Mouse (Mus musculus) megakaryocyte, embryonic 14.5 days (primary cell): ENCODE measurements around the gene Atp5h. TPM values are rescaled to one million over a fixed set of nuclear protein-coding genes. Genes with fewer than 3 reads are reported as not detected.
A peak's percentile ranks its signal among the peaks of the same experiment; 100 is the strongest.

Experiments used
- H3K27me3 ChIP-seq: replicated peaks from 2 replicates; pipeline ENCODE3; 2012; ENCODE audit warnings: inconsistent platforms
- H3K36me3 ChIP-seq: replicated peaks from 2 replicates; pipeline ENCODE3; 2012; ENCODE audit warnings: low read length, inconsistent platforms, mixed read lengths
- H3K4me1 ChIP-seq: 2 replicates; pipeline ENCODE4 v1.6.1; 2012; ENCODE audit warnings: inconsistent platforms
- H3K4me3 ChIP-seq: replicated peaks from 2 replicates; pipeline ENCODE3; 2012; ENCODE audit warnings: moderate library complexity, mild to moderate bottlenecking, inconsistent platforms
- H3K9me3 ChIP-seq: 2 replicates; pipeline ENCODE4 v1.6.1; 2012; ENCODE audit warnings: inconsistent platforms
- FLI1 ChIP-seq: IDR thresholded peaks from 2 replicates; pipeline ENCODE4 v1.6.1; 2012; ENCODE audit warnings: low read length, inconsistent platforms, mixed read lengths
- GATA1 ChIP-seq: IDR thresholded peaks from 3 replicates; pipeline ENCODE4 v1.6.1; 2012; ENCODE audit warnings: mixed read lengths, low read length, inconsistent platforms, borderline replicate concordance
- polyA plus RNA-seq: library from polyadenylated mRNA; stranded (reverse); fragments of >175 nt; gene quantifications from 2 replicates; pipeline ENCODE4 v1.2.3, GENCODE M21; 2012; ENCODE audit warnings: low replicate concordance; ENCODE audit not compliant: insufficient read depth

Atp5h gene
- polyA plus RNA-seq, 1 experiment: 109 TPM

- Histone ChIP-seq H3K27me3 (peaks cover 95% of the 10 kb centered on the region), H3K36me3 (no peaks in the 10 kb centered on the region), H3K4me1 (peaks cover 44% of the 10 kb centered on the region), H3K9me3 (no peaks in the 10 kb centered on the region), H3K4me3 (no peak overlapping the region)
- TF ChIP-seq GATA1: no peak
Observed at GRCm38 (mm10) chr11:115370368-115370767, 49.4 kb downstream of the Atp5h start.

GRCm38 (mm10) chr11:115367395-115367944, 52.3 kb downstream of the Atp5h start, which contains the start of gene Hid1:
TSS of gene Hid1 (minus strand) at chr11:115367756.
- no peak for TF ChIP-seq FLI1
- TF ChIP-seq GATA1: no peak
- Histone ChIP-seq H3K27me3 (peaks cover 95% of the 10 kb centered on the region), H3K4me3 (peak within 1 kb of the TSS; percentile 91), H3K9me3 (no peaks in the 10 kb centered on the region), H3K36me3 (no peaks in the 10 kb centered on the region), H3K4me1 (peaks cover 30% of the 10 kb centered on the region)

- H3K27me3 ChIP-seq: peaks cover 96% of the 10 kb centered on the region
- no peaks in the 10 kb centered on the region for H3K36me3 ChIP-seq
- peak overlapping the region; percentile 91 for H3K4me3 ChIP-seq
- TF ChIP-seq GATA1 (no peak), FLI1 (no peak)
- H3K4me1 ChIP-seq: peaks cover 30% of the 10 kb centered on the region
- no peaks in the 10 kb centered on the region for H3K9me3 ChIP-seq
Observed at GRCm38 (mm10) chr11:115366706-115367394, 52.9 kb downstream of the Atp5h start.

GRCm38 (mm10) chr11:115366039-115366705, 53.6 kb downstream of the Atp5h start:
- Histone ChIP-seq H3K4me3 (peak overlapping the region; percentile 91), H3K9me3 (no peaks in the 10 kb centered on the region), H3K27me3 (peaks cover 96% of the 10 kb centered on the region), H3K36me3 (no peaks in the 10 kb centered on the region), H3K4me1 (peaks cover 30% of the 10 kb centered on the region)
- TF ChIP-seq GATA1 (no peak), FLI1 (no peak)

Other genes starting within 250 kb of the Atp5h start
- 9.2 and 14.1 TPM in 2 replicates for gene Tmem104, start 232.5 kb downstream of the Atp5h start, polyA plus RNA-seq
- gene Nat9, start 232.1 kb downstream of the Atp5h start, polyA plus RNA-seq: 23.4 and 27.1 TPM in 2 replicates
- not detected in 2 replicates for gene Grin2c, start 152.7 kb downstream of the Atp5h start, polyA plus RNA-seq
- gene Fdxr, start 142.9 kb downstream of the Atp5h start, polyA plus RNA-seq: 21.8 and 28.5 TPM in 2 replicates
- gene Fads6, start 122.3 kb downstream of the Atp5h start, polyA plus RNA-seq: 0.07 TPM in 1 of 2 replicates, not detected in the other
- 0.11 TPM in 1 of 2 replicates, not detected in the other for gene Otop2, start 112.8 kb downstream of the Atp5h start, polyA plus RNA-seq
- not detected in 2 replicates for gene Ush1g, start 97.9 kb downstream of the Atp5h start, polyA plus RNA-seq
- gene Otop3, start 85.2 kb downstream of the Atp5h start, polyA plus RNA-seq: not detected in 2 replicates
- 1.2 TPM in 1 of 2 replicates, not detected in the other for gene Hid1, start 52.2 kb downstream of the Atp5h start, polyA plus RNA-seq
- gene Cdr2l, start 38.0 kb downstream of the Atp5h start, polyA plus RNA-seq: not detected in 2 replicates
- 67.6 and 78.3 TPM in 2 replicates for gene Mrpl58, start 16.2 kb downstream of the Atp5h start, polyA plus RNA-seq
- gene Kctd2, start 166 bp upstream of the Atp5h start, polyA plus RNA-seq: 13.7 and 36.5 TPM in 2 replicates
- not detected in 2 replicates for gene Trim80, start 20.6 kb upstream of the Atp5h start, polyA plus RNA-seq
- gene Slc16a5, start 42.5 kb upstream of the Atp5h start, polyA plus RNA-seq: not detected in 2 replicates
- 20.7 and 36.2 TPM in 2 replicates for gene Armc7, start 55.7 kb upstream of the Atp5h start, polyA plus RNA-seq
- 84.5 and 173 TPM in 2 replicates for gene Nt5c, start 71.9 kb upstream of the Atp5h start, polyA plus RNA-seq
- gene Jpt1, start 94.4 kb upstream of the Atp5h start, polyA plus RNA-seq: 334 and 807 TPM in 2 replicates
- gene Sumo2, start 116.3 kb upstream of the Atp5h start, polyA plus RNA-seq: 187 and 368 TPM in 2 replicates
- 6.6 and 12.0 TPM in 2 replicates for gene Nup85, start 144.5 kb upstream of the Atp5h start, polyA plus RNA-seq
- 13.8 and 37.9 TPM in 2 replicates for gene Mrps7, start 184.0 kb upstream of the Atp5h start, polyA plus RNA-seq
- 44.0 and 58.2 TPM in 2 replicates for gene Gga3, start 184.1 kb upstream of the Atp5h start, polyA plus RNA-seq
- gene Mif4gd, start 193.0 kb upstream of the Atp5h start, polyA plus RNA-seq: 9.6 and 15.5 TPM in 2 replicates
- gene Slc25a19, start 208.3 kb upstream of the Atp5h start, polyA plus RNA-seq: 10.5 and 20.5 TPM in 2 replicates